Mouse (Mus musculus) ES-Bruce4 (cell line): ENCODE measurements at regions not wholly inside any gene's neighbourhood (a gene's known extent, or its start where the extent isn't known, plus 50 kb on each side); places are given as distances from the start of the nearest gene placed in this dataset.

ENCODE experiments used
- CTCF ChIP-seq: IDR thresholded peaks from one replicate; pipeline ENCODE4 v1.8.1; 2011; ENCODE audit warnings: low read depth, low read length
- POLR2A ChIP-seq: IDR thresholded peaks from one replicate; pipeline ENCODE4 v1.8.1; 2011; ENCODE audit warnings: low read length; ENCODE audit not compliant: insufficient read depth

DNA sequence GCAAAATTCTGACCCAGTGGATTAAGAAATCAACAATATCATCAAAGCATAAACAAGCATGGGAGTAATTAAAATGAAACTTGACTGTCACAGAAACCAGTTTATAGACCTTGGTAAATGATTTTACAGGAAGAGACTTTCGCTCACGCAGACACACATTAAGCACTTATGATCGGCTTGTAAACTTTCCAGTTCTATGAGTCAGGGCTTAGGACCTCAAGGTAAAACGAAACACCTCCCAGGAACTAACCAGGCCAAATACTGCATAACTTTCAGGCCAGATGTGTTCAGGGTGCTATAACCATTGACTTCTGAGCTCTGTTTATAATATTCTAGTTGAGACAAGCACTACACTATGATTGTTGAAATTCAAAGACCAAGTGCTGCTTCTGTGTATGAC is 312.1 kb upstream of the Klf6 start:
- TF ChIP-seq CTCF (no peak), POLR2A (no peak)
